Mouse (Mus musculus) left cerebral cortex, adult 18-20 months (tissue): ENCODE data around the gene Ier5. TPM values are rescaled to one million over a fixed set of nuclear protein-coding genes. Genes with fewer than 3 reads are reported as not detected.
A peak's percentile ranks its signal among the peaks of the same experiment; 100 is the strongest.

Experiments used
- DNase-seq, 2 experiments: peaks; one replicate each; pipeline ENCODE4 v3.0.0; 2021 to 2022; ENCODE audit warnings: low spot score in 2 of 2, mixed read lengths in 1 of 2
- total RNA-seq, 2 experiments: library from RNA; stranded (reverse); gene quantifications; 2 replicates each; pipeline ENCODE4 v1.2.3; 2021

Gene Ier5
- total RNA-seq, 2 experiments from 2014 or later = 76.3 to 83.2 TPM

DNA sequence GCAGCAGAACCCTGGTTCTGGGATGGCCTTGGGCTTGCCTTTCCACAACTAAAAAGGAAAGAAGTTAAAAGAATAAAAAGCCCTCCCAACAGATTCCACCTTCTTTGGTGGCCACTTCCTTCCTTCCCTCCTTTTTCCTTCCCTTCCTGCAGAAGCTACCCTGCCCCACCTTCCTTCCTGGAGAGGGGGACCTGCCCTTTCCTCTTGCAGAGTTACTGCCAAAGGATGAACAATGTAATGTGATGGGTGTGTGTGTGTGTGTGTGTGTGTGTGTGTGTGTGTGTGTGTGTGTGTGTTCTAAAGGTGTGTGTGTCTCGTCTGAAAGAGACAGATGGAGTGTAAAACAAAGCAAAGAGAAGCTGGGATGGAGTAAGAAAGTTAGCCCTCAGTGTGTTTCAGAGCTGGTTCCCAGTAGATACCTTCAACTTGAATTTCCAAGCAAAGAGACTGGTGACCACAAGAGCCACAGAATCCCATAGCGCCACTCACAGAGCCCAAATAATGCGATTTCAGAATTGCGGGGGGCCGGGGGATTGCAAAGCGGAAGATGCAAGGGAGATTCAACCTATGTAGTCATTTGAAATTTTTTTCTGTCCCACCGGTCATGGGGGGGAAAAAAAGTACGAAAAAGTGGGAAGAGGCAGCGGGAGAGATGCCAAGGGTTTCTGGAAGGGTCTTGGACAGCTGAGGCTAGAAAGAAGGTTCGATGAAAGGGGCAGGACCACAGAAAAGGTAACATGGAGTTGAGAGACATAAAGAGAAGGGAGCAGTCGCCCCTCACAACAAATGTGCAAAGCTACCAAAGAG lies 17.1 kb downstream of the Ier5 start:
- DNase-seq = no peak

DNA sequence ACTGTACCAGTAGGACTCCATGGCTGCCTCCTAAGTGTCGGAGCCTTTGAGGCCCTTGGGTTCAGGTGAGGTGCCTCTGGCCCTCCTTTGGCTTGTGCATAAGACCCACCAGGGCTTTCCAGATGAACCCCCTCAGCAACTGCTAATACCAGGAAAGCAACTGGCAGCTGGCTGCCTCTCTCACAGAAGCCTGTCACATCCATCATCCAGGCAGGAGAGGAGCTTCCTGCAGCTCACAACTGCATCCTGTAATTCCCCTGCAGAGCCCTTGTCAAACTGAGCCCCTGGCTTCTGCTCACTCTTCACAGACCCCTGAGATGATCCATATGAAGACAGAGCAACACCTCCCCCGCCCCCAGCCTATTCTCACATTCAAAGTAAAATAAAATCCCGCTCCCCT lies 21.8 kb downstream of the Ier5 start:
- DNase-seq = no peak

DNA sequence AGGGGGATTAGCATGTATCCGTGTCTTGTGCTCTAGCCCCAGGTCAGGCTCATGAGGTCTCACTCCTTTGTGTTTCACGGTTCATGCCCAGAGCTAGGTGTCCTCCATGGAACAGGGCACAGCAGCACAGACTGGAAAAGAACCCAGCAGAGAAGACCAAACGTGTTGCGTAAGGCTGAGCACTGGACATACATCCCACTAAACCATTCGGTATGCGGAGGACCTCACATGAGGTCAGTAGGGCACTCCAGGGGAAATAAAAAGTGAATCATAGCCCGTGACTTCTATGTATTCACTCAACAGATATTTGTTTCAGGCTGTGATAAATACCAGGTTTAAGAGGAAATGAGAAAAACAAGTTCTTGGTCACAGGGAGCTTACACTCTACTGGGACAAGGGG lies 23.6 kb downstream of the Ier5 start:
- DNase-seq = no peak

DNA sequence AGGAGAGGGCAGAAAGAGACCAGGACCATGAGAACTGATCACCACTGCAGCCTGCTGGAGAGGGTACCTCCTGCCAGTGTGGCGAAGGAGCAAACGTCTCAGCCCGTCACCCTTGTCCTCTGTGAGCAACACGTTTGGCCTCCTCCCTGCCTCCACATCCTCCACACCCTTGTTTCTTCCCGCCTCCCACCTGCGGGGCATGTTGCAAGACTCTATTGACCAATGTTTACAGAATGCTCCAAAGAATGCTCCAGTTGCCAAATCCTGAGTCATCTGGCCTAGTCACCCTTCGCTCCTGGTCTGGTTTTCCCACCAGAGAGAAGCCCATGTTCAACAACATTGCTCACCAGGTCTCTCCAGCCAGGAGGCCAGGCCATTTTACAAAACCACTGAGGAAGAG lies 24.6 kb downstream of the Ier5 start:
- no peak for DNase-seq

DNA sequence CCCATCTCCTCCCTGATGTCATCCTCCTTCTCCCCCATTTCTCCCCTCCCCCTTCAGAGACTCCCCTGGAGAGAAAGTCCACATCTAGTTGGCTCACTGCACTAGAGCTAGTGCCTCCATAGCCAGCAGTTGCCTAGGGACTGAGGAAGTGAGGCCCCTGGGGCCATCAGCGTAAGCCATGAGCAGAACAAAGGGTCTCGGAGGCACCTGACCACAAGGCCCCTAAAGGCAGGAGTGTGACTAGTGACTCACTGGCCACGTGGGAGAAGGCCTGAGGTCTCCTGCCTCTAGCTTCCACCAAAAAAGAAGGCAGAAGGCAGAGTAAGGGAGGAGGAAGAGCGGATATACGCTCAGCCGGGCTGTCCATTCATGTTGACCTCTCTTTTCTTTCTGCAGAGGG lies 25.5 kb downstream of the Ier5 start:
- DNase-seq = no peak

DNA sequence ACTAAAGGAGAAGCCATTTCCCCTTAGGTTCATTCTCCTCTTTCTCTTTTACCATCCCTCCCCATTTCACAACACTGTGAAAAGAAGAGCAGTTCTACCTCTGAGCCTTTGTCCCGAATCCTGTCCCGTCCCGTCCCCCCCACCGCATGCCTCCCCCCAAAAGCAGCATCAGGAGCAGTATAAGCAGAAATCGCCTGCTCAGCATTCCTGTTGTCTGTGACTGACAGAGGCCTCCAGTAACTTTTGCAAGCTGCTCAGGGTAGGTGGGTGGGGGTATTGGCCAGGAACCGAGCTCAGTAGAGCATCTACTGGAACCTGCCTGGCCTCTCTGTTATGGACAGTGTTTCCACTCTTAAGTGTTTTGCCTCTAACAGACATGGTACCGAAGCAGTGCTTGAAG lies 26.3 kb downstream of the Ier5 start:
- no peak for DNase-seq

DNA sequence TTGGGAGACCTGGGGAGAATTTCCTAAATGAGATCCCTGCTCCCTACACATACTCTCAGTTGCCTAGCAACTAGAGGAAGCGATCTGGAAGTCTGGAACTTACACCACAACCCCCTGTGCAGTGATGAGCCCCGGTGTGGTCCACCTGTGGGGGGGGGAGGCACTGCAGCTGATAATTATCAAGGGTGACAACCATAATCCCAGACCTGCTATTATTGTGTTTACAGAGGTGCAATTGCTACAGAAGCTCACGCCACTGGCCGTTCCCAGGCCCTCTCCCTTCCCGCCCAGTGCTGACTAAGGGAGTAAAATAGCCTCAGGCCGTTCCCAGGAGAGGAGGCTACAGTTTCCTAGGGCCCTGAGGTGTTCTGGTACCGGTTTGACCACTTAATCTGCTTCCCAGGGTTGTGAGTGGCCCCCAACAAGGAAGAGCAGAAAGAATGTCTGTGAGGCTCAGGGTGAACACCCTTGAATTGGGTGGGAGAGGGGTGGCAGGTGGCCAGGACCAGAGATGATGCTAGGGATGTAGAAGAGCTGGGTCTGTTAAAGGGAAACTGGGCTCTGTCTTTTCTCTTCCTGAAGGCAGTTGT lies 28.1 kb downstream of the Ier5 start:
- no peak for DNase-seq

DNA sequence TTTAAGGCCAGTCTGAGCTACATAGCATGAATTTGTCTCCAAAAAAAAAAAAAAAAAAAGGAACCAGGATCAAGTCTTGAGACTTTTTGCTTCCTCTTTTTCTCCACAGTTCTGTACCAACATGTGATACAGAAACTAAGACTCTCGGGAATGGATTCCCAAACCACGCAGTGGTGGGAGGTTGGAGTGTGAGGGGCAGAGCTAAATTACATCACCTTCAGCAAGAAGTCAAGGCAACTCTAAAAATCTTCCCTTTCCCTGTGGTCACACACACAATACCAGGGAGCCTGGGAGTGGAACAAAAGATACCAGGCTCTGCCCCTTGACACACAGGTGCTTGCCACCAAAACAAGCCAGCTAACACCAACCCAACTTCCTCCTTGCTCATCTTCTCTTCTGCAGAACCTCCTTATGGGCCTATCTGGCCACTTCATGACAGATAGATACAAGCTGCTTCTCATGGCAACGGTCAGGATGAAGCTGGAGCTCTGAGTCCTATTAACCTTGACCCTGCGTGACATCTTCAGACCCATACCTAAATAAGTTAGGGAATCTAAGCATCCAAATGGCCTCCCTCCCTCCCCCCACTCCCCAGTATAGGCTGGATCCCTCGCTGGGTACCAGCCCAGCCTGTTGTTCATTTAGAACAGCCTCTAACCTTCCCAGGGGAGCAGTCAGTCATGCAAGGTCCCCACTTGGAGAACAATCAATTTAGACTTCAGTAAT lies 28.7 kb downstream of the Ier5 start:
- no peak for DNase-seq

DNA sequence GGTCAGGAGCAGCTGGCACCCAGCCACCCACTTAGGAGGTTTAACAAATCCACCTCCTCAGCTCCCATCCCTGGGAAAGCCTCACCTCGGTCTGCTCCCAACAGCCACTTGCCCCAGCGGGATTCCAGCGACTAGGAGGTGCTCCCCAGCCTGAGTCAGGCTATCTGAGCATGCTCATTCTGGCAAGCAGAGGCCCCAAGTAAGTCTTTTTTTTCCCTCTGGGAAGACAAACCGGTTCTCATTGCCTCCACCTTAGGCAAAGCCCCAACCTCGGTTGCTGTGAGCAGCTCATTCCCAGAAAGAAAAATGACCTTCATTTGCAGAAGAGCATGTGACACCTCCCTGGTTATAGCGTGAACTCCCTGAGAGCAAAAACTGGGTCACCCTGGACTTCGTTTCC lies 29.7 kb downstream of the Ier5 start:
- no peak for DNase-seq

DNA sequence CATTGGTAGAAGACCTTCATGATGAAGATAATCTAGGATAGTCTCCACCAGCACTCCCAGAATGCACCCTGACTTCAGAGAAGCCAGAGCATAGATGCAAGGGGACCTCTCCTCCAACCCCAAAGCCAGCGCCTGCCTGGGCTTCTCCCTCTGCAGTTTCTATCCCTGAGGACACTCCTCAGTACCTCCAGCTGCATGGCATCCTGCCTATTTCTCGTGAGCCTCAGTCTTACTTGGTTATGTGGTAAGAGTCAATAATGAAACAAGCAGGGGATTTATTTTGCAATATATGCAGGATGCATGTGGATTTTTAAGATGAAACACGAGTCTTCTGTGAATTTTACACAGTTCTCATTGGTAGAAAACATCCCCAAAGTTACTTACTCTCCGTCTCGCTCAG lies 33.2 kb downstream of the Ier5 start:
- no peak for DNase-seq

DNA sequence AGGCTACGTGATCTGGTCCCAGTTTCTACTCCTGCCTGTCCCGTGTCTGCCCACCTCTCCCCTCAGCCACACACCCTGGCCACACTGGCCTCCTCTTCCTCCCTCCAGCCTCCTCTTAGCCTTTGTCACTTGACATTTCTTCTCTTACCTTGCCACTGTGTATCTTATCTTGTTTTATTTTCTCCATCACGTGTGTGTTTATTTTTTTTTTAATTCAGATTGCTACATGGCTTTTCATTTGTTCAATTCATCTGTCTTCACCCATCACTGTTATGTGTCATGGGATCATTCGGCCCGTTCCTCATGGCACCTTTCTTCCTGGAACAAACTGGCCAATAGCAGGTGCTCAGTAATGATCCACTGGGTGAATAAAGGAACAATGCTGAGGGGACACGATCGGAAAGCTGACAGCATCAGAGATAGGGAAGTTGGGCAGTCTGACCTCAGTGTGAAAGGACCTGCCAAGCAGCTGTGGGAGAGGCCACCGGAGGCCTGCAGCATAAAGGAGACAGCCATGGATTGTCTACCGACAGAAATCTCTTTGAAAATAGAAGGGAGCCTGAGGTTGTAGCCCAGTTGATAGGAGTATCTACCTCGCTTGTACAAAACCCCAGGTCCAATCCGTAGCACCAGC lies 34.3 kb downstream of the Ier5 start:
- DNase-seq = no peak

DNA sequence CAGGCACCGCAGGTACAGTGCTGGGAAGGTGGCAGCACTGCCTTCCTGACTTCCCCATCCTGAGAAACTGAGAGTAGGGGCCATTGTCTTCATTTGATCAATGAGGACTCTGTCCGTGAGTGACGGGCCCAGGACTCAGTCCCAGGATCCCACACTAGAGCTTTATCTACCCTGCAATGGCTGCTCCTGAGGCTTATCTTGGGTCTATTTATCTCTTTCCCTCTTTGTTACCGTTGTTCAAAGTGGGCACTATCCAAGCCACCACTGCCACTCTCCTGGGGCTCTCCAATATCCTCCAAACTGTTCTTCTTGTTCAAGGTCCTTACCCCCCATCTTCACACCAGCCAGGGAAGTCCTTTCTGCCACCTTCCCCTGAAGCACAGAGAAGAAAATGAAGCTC lies 34.8 kb downstream of the Ier5 start:
- no peak for DNase-seq

DNA sequence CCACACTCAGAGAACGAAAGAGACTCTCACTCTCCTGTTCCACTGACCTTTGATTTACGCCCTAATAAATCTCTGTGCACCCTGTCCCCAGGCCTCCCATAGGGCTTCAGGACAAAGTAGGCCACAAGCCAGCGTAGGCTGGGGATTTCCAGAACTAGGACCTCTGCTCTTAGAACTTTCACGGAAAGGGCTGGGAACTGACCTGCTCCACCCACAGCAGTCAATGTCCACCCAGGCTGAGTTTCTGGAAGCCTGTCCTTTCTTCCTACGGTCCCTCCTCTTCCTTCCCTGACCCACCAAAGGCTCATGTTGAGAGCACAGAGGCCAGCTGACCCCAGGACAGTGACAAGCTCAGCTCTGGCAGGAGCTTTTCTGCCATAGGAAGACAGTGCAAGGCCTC lies 35.3 kb downstream of the Ier5 start:
- DNase-seq = no peak

DNA sequence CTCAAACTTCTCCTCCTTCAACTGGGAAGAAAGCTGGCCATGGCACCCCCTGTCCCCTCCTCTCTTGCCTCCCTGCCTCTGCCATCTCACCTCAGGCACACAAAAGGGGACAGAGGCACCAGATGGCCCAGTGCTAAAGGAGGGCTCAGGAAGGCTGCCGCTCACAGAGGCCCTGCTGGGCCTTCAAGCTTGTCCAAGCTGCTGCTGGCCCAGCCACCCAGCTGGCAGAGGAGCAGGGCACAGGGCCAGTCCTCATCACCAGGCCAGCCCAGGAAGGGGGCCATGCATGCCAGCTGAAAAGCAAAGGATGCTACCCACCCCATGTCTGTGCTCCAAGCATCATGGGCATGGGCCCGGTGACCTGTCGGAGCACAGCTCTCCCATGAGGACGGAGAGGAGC lies 36.5 kb downstream of the Ier5 start:
- DNase-seq = no peak

DNA sequence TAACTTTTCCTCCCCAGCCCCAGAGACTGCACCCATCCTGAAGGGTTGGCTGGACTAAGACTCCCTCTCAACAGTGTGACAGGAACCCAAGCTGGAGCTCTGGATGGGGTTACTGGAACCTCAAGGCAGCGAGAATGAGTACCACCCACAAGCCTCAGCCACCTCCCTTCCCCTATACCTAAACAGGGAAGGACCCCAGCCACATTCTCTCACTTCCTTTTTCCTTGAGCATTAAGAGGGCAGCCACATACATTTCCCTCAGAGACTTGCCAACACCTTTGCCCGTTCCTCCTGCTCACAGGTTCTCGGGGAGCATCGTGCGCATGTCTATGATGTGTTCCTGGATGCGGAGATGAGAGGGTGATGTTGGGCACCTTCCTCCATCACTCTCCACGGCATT lies 37.4 kb downstream of the Ier5 start:
- no peak for DNase-seq

DNA sequence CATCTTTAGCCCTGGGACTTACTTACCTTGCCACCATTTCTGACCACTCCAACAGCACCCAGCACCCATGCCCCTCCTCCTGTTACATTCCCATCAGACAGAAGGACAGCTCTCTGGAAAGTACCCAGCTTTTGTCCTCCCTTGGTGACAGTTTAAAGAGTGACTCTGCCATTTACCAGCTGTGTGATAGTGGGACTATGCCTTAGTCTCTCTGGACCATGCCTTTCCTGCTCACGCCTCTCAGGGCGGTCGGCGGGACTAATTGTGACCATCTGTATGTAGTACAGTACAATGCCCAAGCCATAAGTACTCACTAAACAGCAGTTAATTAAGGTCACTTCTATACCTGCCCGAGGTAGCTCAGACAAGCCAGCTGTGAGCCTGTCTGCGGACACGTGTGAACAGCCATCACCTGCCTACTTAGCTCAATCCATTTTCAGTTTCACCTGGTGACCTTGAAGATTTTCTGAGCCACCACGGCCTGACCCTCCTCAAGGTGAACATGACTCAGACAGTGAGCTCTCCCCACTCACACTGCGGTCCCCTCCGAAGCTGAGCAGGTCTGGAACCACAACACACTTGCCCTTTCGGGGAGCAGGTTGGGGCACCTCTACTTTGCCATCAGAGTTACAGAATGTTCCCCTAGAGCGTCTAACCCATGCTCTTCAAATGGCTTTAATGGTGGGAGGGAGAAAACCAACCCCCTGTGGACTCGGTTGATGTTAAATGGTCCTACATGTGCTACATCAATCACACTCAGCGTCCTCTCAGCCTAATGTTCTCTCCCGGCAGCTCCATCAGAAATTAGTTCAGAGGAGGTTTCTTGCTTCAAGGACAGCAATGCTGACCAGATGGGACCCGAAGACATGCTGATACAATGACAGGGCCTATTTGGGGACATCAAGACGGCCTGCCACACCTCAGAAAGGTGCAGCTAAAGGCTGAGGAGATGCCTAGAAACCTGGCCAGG lies 38.3 kb downstream of the Ier5 start:
- DNase-seq = no peak

DNA sequence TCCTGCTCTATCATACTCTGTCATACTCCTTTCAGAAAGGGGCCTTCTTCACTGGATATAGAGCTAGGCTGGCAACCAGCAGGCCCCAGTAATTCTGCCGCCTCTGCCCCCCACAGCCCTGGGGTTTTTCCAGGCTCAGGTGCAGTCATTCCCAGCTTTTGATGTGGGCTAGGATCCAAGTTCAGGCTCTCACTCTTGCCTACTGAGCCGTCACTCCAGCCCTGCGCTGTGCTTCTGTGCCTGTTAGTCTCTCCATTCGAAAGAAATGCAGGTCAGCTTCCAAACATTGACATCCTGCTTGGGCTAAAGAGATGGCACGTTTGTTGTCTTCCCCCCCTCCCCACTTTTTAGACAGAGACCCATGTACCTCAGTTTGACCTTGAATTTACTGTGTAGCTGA lies 39.2 kb downstream of the Ier5 start:
- DNase-seq = peak in 1 of 2 experiments; percentile 25

DNA sequence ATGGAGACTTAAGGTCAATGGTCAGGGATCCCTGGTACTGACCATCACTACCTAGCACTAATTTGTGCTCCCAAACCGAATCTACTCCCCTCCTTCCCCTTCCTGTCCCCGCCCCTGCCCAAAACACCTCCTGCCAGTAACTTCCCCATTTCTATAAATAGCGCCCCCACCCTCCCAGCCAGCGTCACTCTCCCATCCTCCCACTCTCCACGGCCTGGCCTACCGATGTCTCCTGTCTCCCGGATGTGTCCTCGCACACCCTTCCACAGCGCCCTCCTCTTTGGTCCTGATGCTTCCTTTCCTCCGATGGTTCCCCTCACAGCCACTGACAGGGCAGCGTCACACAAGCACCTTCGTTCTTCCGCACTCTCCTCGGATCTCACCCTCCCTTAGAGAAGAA lies 39.9 kb downstream of the Ier5 start:
- DNase-seq = peak; percentile 56 to 64

DNA sequence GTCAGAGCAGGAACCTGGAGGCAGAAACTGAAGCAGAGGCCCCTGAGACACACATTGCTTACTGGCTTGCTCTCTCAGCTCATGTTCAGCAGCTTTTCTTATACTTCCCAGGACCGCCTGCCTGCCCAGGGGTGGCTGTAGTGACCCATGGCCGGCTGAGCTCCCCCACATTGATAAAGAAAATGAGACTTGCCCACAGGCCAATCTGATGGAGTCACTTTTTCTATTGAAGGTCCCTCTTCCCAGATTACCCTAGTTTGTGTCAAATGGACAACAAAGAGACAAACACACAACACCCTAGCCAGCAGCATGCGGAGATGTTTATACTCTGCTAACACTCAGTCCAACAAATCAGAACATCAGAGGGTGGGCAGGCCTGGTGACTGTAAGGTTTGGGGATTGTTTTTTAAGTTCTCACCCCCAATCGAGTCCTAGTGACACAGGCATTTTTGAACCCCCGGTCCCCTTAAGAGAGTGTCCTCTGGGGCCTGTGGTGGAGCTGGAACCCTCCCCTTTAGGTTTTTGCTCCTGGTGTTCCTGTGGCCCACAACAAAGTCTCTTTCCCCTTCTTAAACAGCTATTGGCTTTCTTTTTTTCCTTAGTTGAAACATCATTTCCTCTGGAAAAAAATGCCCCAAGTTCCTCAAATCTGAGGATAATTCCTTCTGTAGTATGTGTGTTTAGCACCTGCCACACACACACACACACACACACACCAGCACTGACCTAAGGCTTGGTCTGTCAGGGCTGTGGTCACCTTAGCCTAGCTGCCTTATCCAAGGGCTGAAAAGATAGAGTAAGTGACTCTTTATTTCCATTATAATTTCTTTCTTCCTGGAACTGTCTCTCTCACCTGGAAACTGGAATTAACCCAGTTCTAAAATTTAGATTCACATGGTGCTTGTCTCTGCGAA lies 41.1 kb downstream of the Ier5 start:
- DNase-seq = no peak

DNA sequence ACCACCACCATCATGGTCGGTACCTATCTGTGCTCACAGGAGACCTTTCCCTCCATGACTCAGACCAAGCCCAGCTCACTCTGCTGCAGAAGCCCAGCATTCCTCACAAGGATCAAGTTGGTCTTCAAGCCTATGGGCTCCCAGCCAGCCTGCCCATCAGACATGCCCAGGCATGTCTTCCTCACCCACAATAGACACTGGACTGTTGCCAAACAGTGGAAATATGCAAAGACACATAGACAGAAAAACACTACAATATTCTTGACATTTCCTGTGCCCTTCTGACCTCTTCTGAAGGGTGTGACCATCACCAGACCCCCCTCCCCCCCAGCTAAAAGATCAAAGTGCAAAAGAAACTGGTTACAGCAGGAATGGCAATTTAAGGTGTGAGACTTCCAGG lies 43.3 kb downstream of the Ier5 start:
- DNase-seq = no peak
